Mouse (Mus musculus): ENCODE results near the gene Eif3k. TPM values are rescaled to one million over a fixed set of nuclear protein-coding genes. Genes with fewer than 3 reads are reported as not detected.
"Not testable (repeated sequence)": the region's sequence is repeated elsewhere in the genome, so short reads cannot be mapped to it uniquely, and the experiment has no call there.

Gene Eif3k
- polyA plus RNA-seq, 1 experiment, result 379 TPM

- no peaks in the 10 kb centered on the region; the same call in none of the 2 replicates for H3K36me3 ChIP-seq (ENCODE audit: control insufficient read depth, insufficient read depth, low read length)
- no peak overlapping the region for H3K27ac ChIP-seq (ENCODE audit: control insufficient read depth, insufficient read depth, low read depth, low read length)
- no peaks in the 10 kb centered on the region for H3K27me3 ChIP-seq (ENCODE audit: control insufficient read depth, insufficient read depth, low read length)
- TF ChIP-seq POLR2A (IDR thresholded peaks at IDR 0.05; ENCODE audit: control insufficient read depth, low read depth, low read length) (no peak), CTCF (IDR thresholded peaks at IDR 0.05; ENCODE audit: control insufficient read depth, insufficient read depth, insufficient replicate concordance, low read depth, low read length) (peak; percentile 76; the same call in 1 of the 2 replicates)
- H3K4me1 ChIP-seq (ENCODE audit: control insufficient read depth, insufficient read depth, low read length), result no peaks in the 10 kb centered on the region
- no peak overlapping the region for H3K4me3 ChIP-seq (ENCODE audit: control insufficient read depth, low read depth, low read length)
These were observed 9.1 kb downstream of the Eif3k start for GRCm38 (mm10) chr7:28972542-28972985.

- Histone ChIP-seq H3K36me3 (ENCODE audit: control insufficient read depth, insufficient read depth, low read length) (no peaks in the 10 kb centered on the region; the same call in none of the 2 replicates), H3K4me1 (ENCODE audit: control insufficient read depth, insufficient read depth, low read length) (peaks cover 3% of the 10 kb centered on the region), H3K27ac (ENCODE audit: control insufficient read depth, insufficient read depth, low read depth, low read length) (no peak overlapping the region), H3K27me3 (ENCODE audit: control insufficient read depth, insufficient read depth, low read length) (no peaks in the 10 kb centered on the region), H3K4me3 (ENCODE audit: control insufficient read depth, low read depth, low read length) (no peak overlapping the region)
- no peak for TF ChIP-seq CTCF (IDR thresholded peaks at IDR 0.05; ENCODE audit: control insufficient read depth, insufficient read depth, insufficient replicate concordance, low read depth, low read length)
- no peak for TF ChIP-seq POLR2A (IDR thresholded peaks at IDR 0.05; ENCODE audit: control insufficient read depth, low read depth, low read length)
These were observed 9.8 kb downstream of the Eif3k start for GRCm38 (mm10) chr7:28971770-28972269.

GRCm38 (mm10) chr7:28971029-28971428, 10.6 kb downstream of the Eif3k start:
- H3K4me1 ChIP-seq (ENCODE audit: control insufficient read depth, insufficient read depth, low read length), result peaks cover 3% of the 10 kb centered on the region
- TF ChIP-seq CTCF (IDR thresholded peaks at IDR 0.05; ENCODE audit: control insufficient read depth, insufficient read depth, insufficient replicate concordance, low read depth, low read length) (no peak), POLR2A (IDR thresholded peaks at IDR 0.05; ENCODE audit: control insufficient read depth, low read depth, low read length) (no peak)
- no peaks in the 10 kb centered on the region for H3K27me3 ChIP-seq (ENCODE audit: control insufficient read depth, insufficient read depth, low read length)
- no peak overlapping the region for H3K4me3 ChIP-seq (ENCODE audit: control insufficient read depth, low read depth, low read length)
- H3K36me3 ChIP-seq (ENCODE audit: control insufficient read depth, insufficient read depth, low read length), result no peaks in the 10 kb centered on the region; the same call in none of the 2 replicates
- no peak overlapping the region for H3K27ac ChIP-seq (ENCODE audit: control insufficient read depth, insufficient read depth, low read depth, low read length)

- Histone ChIP-seq H3K27me3 (ENCODE audit: control insufficient read depth, insufficient read depth, low read length) (no peaks in the 10 kb centered on the region), H3K27ac (ENCODE audit: control insufficient read depth, insufficient read depth, low read depth, low read length) (no peak overlapping the region), H3K36me3 (ENCODE audit: control insufficient read depth, insufficient read depth, low read length) (no peaks in the 10 kb centered on the region; the same call in none of the 2 replicates), H3K4me1 (ENCODE audit: control insufficient read depth, insufficient read depth, low read length) (peaks cover 3% of the 10 kb centered on the region), H3K4me3 (ENCODE audit: control insufficient read depth, low read depth, low read length) (no peak overlapping the region)
- TF ChIP-seq CTCF (IDR thresholded peaks at IDR 0.05; ENCODE audit: control insufficient read depth, insufficient read depth, insufficient replicate concordance, low read depth, low read length), result no peak
These were observed 11.8 kb downstream of the Eif3k start for GRCm38 (mm10) chr7:28969672-28970394.

- no peaks in the 10 kb centered on the region for H3K27me3 ChIP-seq (ENCODE audit: control insufficient read depth, insufficient read depth, low read length)
- no peak for TF ChIP-seq POLR2A (IDR thresholded peaks at IDR 0.05; ENCODE audit: control insufficient read depth, low read depth, low read length)
- no peak for TF ChIP-seq CTCF (IDR thresholded peaks at IDR 0.05; ENCODE audit: control insufficient read depth, insufficient read depth, insufficient replicate concordance, low read depth, low read length)
- no peaks in the 10 kb centered on the region; the same call in none of the 2 replicates for H3K36me3 ChIP-seq (ENCODE audit: control insufficient read depth, insufficient read depth, low read length)
- no peak overlapping the region for H3K27ac ChIP-seq (ENCODE audit: control insufficient read depth, insufficient read depth, low read depth, low read length)
- no peak overlapping the region for H3K4me3 ChIP-seq (ENCODE audit: control insufficient read depth, low read depth, low read length)
- peaks cover 3% of the 10 kb centered on the region for H3K4me1 ChIP-seq (ENCODE audit: control insufficient read depth, insufficient read depth, low read length)
These were observed 12.4 kb downstream of the Eif3k start for GRCm38 (mm10) chr7:28969271-28969670.

GRCm38 (mm10) chr7:28968120-28968519, 13.5 kb downstream of the Eif3k start:
- H3K36me3 ChIP-seq (ENCODE audit: control insufficient read depth, insufficient read depth, low read length); H3K4me1 ChIP-seq (ENCODE audit: control insufficient read depth, insufficient read depth, low read length); H3K27me3 ChIP-seq (ENCODE audit: control insufficient read depth, insufficient read depth, low read length); H3K27ac ChIP-seq (ENCODE audit: control insufficient read depth, insufficient read depth, low read depth, low read length); H3K4me3 ChIP-seq (ENCODE audit: control insufficient read depth, low read depth, low read length): not testable (repeated sequence)

GRCm38 (mm10) chr7:28966751-28967505, 14.7 kb downstream of the Eif3k start:
- no peak overlapping the region for H3K4me3 ChIP-seq (ENCODE audit: control insufficient read depth, low read depth, low read length)
- H3K27me3 ChIP-seq (ENCODE audit: control insufficient read depth, insufficient read depth, low read length), result no peaks in the 10 kb centered on the region
- TF ChIP-seq CTCF (IDR thresholded peaks at IDR 0.05; ENCODE audit: control insufficient read depth, insufficient read depth, insufficient replicate concordance, low read depth, low read length) (no peak), POLR2A (IDR thresholded peaks at IDR 0.05; ENCODE audit: control insufficient read depth, low read depth, low read length) (no peak)
- no peaks in the 10 kb centered on the region; the same call in 1 of the 2 replicates for H3K36me3 ChIP-seq (ENCODE audit: control insufficient read depth, insufficient read depth, low read length)
- H3K4me1 ChIP-seq (ENCODE audit: control insufficient read depth, insufficient read depth, low read length), result peaks cover 5% of the 10 kb centered on the region
- H3K27ac ChIP-seq (ENCODE audit: control insufficient read depth, insufficient read depth, low read depth, low read length), result no peak overlapping the region

Measured in testis, adult 2 months (tissue).